Mouse (Mus musculus) kidney, postnatal 36 days (tissue): Measurements from ENCODE around the gene Tmem255b.

ENCODE experiments used
- DNase-seq, 2 experiments: peaks; one replicate each; pipeline ENCODE4 v3.0.0; 2021 to 2022; ENCODE audit warnings: mixed read lengths in 2 of 2

Gene Tmem255b

GRCm38 (mm10) chr8:13434889-13435288 is at the start of gene Tmem255b:
Gene Tmem255b (plus strand): TSS chr8:13435189.
- peak in 1 of 2 experiments; percentile 12 for DNase-seq

- no peak for DNase-seq
Measured at GRCm38 (mm10) chr8:13386366-13386765, 48.6 kb upstream of the Tmem255b start.

GRCm38 (mm10) chr8:13387728-13388127 is 47.3 kb upstream of the Tmem255b start:
- no peak for DNase-seq

- DNase-seq = no peak
Measured at GRCm38 (mm10) chr8:13388744-13389143, 46.2 kb upstream of the Tmem255b start.

- DNase-seq = no peak
Measured at GRCm38 (mm10) chr8:13393869-13394268, 41.1 kb upstream of the Tmem255b start.

GRCm38 (mm10) chr8:13396725-13397124 is 38.3 kb upstream of the Tmem255b start, which contains the start of gene Atp4b:
Gene Atp4b (minus strand): TSS chr8:13396825.
- DNase-seq = no peak

- DNase-seq = no peak
Measured at GRCm38 (mm10) chr8:13403517-13403916, 31.5 kb upstream of the Tmem255b start.

GRCm38 (mm10) chr8:13404666-13405131 is 30.3 kb upstream of the Tmem255b start, which contains the start of gene Grk1:
Gene Grk1 (plus strand): TSS chr8:13405081.
- no peak for DNase-seq

- DNase-seq = no peak
Measured at GRCm38 (mm10) chr8:13406011-13406410, 29.0 kb upstream of the Tmem255b start.

GRCm38 (mm10) chr8:13411597-13411996 is 23.4 kb upstream of the Tmem255b start:
- peak; percentile 60 to 80 for DNase-seq

GRCm38 (mm10) chr8:13412891-13413558 is 22.0 kb upstream of the Tmem255b start:
- peak; percentile 32 to 80 for DNase-seq

- no peak for DNase-seq
Measured at GRCm38 (mm10) chr8:13413823-13414390, 21.1 kb upstream of the Tmem255b start.

- no peak for DNase-seq
Measured at GRCm38 (mm10) chr8:13415879-13416278, 19.1 kb upstream of the Tmem255b start.

GRCm38 (mm10) chr8:13419111-13419639 is 15.8 kb upstream of the Tmem255b start:
- DNase-seq = no peak

GRCm38 (mm10) chr8:13420970-13421369 is 14.0 kb upstream of the Tmem255b start:
- no peak for DNase-seq

- DNase-seq = peak; percentile 29 to 39
Measured at GRCm38 (mm10) chr8:13427351-13427750, 7.6 kb upstream of the Tmem255b start.

- DNase-seq = no peak
Measured at GRCm38 (mm10) chr8:13428156-13428555, 6.8 kb upstream of the Tmem255b start.

- peak in 1 of 2 experiments; percentile 11 for DNase-seq
Measured at GRCm38 (mm10) chr8:13430412-13430811, 4.6 kb upstream of the Tmem255b start.

- peak; percentile 12 to 32 for DNase-seq
Measured at GRCm38 (mm10) chr8:13430866-13431265, 4.1 kb upstream of the Tmem255b start.

- DNase-seq = no peak
Measured at GRCm38 (mm10) chr8:13433130-13433529, 1.9 kb upstream of the Tmem255b start.

- DNase-seq = peak in 1 of 2 experiments; percentile 19
Measured at GRCm38 (mm10) chr8:13436052-13436451, 1.1 kb downstream of the Tmem255b start.

GRCm38 (mm10) chr8:13437531-13437930 is 2.5 kb downstream of the Tmem255b start:
- no peak for DNase-seq

- DNase-seq = no peak
Measured at GRCm38 (mm10) chr8:13442152-13442551, 7.2 kb downstream of the Tmem255b start.

- DNase-seq = no peak
Measured at GRCm38 (mm10) chr8:13446456-13446855, 11.5 kb downstream of the Tmem255b start.
